11 mouse cellular contexts compared by ENCODE assay signal in genomic region chr19:21031768-21032308, GRCm38 (mm10).
DNase-seq lines count a peak whose midpoint lies in the region; ATAC-seq and TF ChIP-seq lines count a peak whose summit lies in the region.
"Had no signal": no experiment of that assay in that cellular context is flagged by ENCODE, and none has a peak within 500 bp of the region (broad histone marks: within the 10 kb centered on the region; RNA-seq: fewer than 3 reads in every experiment).

No protein-coding gene starts in this region.

- TF ChIP-seq CTCF in spleen, adult 2 months (IDR thresholded peaks at IDR 0.05; ENCODE audit: extremely low read depth, insufficient read depth, insufficient read length, insufficient replicate concordance), result no peak

- peaks cover 7% of the 10 kb centered on the region; the same call in 1 of the 2 replicates for H3K4me1 ChIP-seq in spleen, adult 2 months (ENCODE audit: control insufficient read depth, insufficient read depth, insufficient read length)
- H3K4me1 ChIP-seq in kidney, embryonic 16.5 days (ENCODE audit: insufficient read depth, low read length), result peaks cover 14% of the 10 kb centered on the region
- H3K4me1 ChIP-seq: limb, embryonic 10.5 days had no signal

- no peaks in the 10 kb centered on the region for H3K9me3 ChIP-seq in kidney, embryonic 16.5 days (ENCODE audit: low read length)
- H3K9me3 ChIP-seq: limb, embryonic 10.5 days had no signal

- no peak overlapping the region for H3K9ac ChIP-seq in kidney, embryonic 16.5 days (replicated peaks; ENCODE audit: low read length)

- DNase-seq in adrenal gland, adult (ENCODE audit: inconsistent age in 2 of 2, low spot score in 1 of 2), result peak; percentile 33 to 82
- no peak for DNase-seq in adrenal gland, adult 8-10 months
- DNase-seq in spleen, adult 2 months (ENCODE audit: low read depth in 1 of 2, low spot score in 2 of 2), result no peak
- DNase-seq in spleen, adult 12 weeks (ENCODE audit: low spot score), result no peak
- DNase-seq in lung, postnatal 14 days, result peak; percentile 11
- no peak for DNase-seq in urinary bladder, postnatal 10 days (ENCODE audit: low spot score)
- no peak for DNase-seq in kidney, adult 18-20 months
- DNase-seq: cerebellum, adult 9-10 months; kidney, adult 8-10 months had no signal

- H3K36me3 ChIP-seq in spleen, adult 2 months (ENCODE audit: control insufficient read depth, insufficient read depth, low read length), result no peaks in the 10 kb centered on the region
- H3K36me3 ChIP-seq in kidney, embryonic 16.5 days (ENCODE audit: insufficient read depth, low read length), result no peaks in the 10 kb centered on the region
- H3K36me3 ChIP-seq: limb, embryonic 10.5 days had no signal

- H3K4me3 ChIP-seq in spleen, adult 2 months (ENCODE audit: extremely low read depth, insufficient read depth, insufficient read length), result no peak overlapping the region
- H3K4me3 ChIP-seq in kidney, embryonic 16.5 days (ENCODE audit: low read length), result no peak overlapping the region
- H3K4me3 ChIP-seq: limb, embryonic 10.5 days had no signal

- no peak overlapping the region for H3K4me2 ChIP-seq in kidney, embryonic 16.5 days (replicated peaks; ENCODE audit: low read depth, low read length)

- ATAC-seq in kidney, embryonic 16.5 days (ENCODE audit: low FRiP score, low TSS enrichment), result no peak

- 19% methylated on average over 4 of the region's 4 CpGs for WGBS in spleen, adult 2 months
- 76% methylated on average over 4 of the region's 4 CpGs for WGBS in kidney, embryonic 16.5 days

- TF ChIP-seq POLR2A in spleen, adult 2 months (IDR thresholded peaks at IDR 0.05; ENCODE audit: low read depth, low read length), result no peak

- H3K27me3 ChIP-seq in spleen, adult 2 months (ENCODE audit: control insufficient read depth, insufficient read depth, low read length), result no peaks in the 10 kb centered on the region
- H3K27me3 ChIP-seq in kidney, embryonic 16.5 days (ENCODE audit: insufficient read depth, low read length), result no peaks in the 10 kb centered on the region

- peak overlapping the region; percentile 52; the same call in 1 of the 2 replicates for H3K27ac ChIP-seq in spleen, adult 2 months (ENCODE audit: insufficient read depth, low read length)
- no peak overlapping the region for H3K27ac ChIP-seq in kidney, embryonic 16.5 days (ENCODE audit: low read length)
- H3K27ac ChIP-seq: limb, embryonic 10.5 days had no signal

Comparison
In these comparisons a context has a peak if more than half of its experiments do, and no peak if none do; other contexts are left out.
1. DNase-seq: peak in adrenal gland, adult (2 of 2) and lung, postnatal 14 days (single experiment); none in adrenal gland, adult 8-10 months (single experiment), spleen, adult 2 months (0 of 2), spleen, adult 12 weeks (single experiment), urinary bladder, postnatal 10 days (single experiment) and kidney, adult 18-20 months (single experiment).